ENCODE assay signal across 8 mouse cellular contexts in genomic region chrX:151521786-151522522, GRCm38 (mm10). TPM values are rescaled to one million over a fixed set of nuclear protein-coding genes. Genes with fewer than 3 reads are reported as not detected.
DNase-seq lines count a peak whose midpoint lies in the region; ATAC-seq and TF ChIP-seq lines count a peak whose summit lies in the region.

No protein-coding gene starts in this region.

- ATAC-seq in embryonic facial prominence, embryonic 14.5 days (ENCODE audit: low read depth), result no peak
- ATAC-seq in megakaryocyte progenitor cell, adult 5-6 weeks (replicated peaks; ENCODE audit: poor library complexity), result peak; percentile 7; the same call in 1 of the 2 replicates

- H3K9ac ChIP-seq in embryonic facial prominence, embryonic 14.5 days (ENCODE audit: low read depth, low read length), result peak overlapping the region; percentile 79

- peak overlapping the region; percentile 56 for H3K4me2 ChIP-seq in embryonic facial prominence, embryonic 14.5 days (ENCODE audit: low read depth, low read length)

- H3K27ac ChIP-seq in embryonic facial prominence, embryonic 14.5 days (replicated peaks; ENCODE audit: low read depth, low read length), result peak overlapping the region; percentile 99
- peak overlapping the region; percentile 90 for H3K27ac ChIP-seq in testis, adult 2 months (ENCODE audit: control insufficient read depth, insufficient read depth, low read depth, low read length)

- H3K27me3 ChIP-seq in embryonic facial prominence, embryonic 14.5 days (replicated peaks; ENCODE audit: control insufficient read depth, insufficient read depth, low read length), result no peaks in the 10 kb centered on the region; the same call in 1 of the 2 replicates
- H3K27me3 ChIP-seq in testis, adult 2 months (ENCODE audit: control insufficient read depth, insufficient read depth, low read length), result no peaks in the 10 kb centered on the region

- no peaks in the 10 kb centered on the region for H3K9me3 ChIP-seq in embryonic facial prominence, embryonic 14.5 days (ENCODE audit: control insufficient read depth, low read length)

- no peak for TF ChIP-seq POLR2A in testis, adult 2 months (IDR thresholded peaks at IDR 0.05; ENCODE audit: control insufficient read depth, low read depth, low read length)

- H3K36me3 ChIP-seq in embryonic facial prominence, embryonic 14.5 days (ENCODE audit: control insufficient read depth, insufficient read depth, low read length), result no peaks in the 10 kb centered on the region
- H3K36me3 ChIP-seq in testis, adult 2 months (ENCODE audit: control insufficient read depth, insufficient read depth, low read length), result no peaks in the 10 kb centered on the region

- peak; percentile 90 for DNase-seq in heart, adult 11 months
- DNase-seq in heart, postnatal 25 days (ENCODE audit: low spot score), result no peak
- peak; percentile 53 for DNase-seq in adrenal gland, postnatal 14 days
- peak; percentile 27 for DNase-seq in embryonic facial prominence, embryonic 14.5 days (ENCODE audit: low spot score)
- peak; percentile 5 to 10 for DNase-seq in heart, postnatal 36 days
- DNase-seq in left cerebral cortex, postnatal 4 days, result peak; percentile 9

- peak overlapping the region; percentile 56 for H3K4me3 ChIP-seq in embryonic facial prominence, embryonic 14.5 days (ENCODE audit: low read depth, low read length)
- peak overlapping the region; percentile 94 for H3K4me3 ChIP-seq in testis, adult 2 months (ENCODE audit: control insufficient read depth, low read depth, low read length)

- TF ChIP-seq CTCF in testis, adult 2 months (IDR thresholded peaks at IDR 0.05; ENCODE audit: control insufficient read depth, insufficient read depth, insufficient replicate concordance, low read depth, low read length), result no peak

- WGBS in embryonic facial prominence, embryonic 14.5 days, result 14% methylated on average over 25 of the region's 25 CpGs

- intact Hi-C loops in heart, postnatal 25 days (cut with DNase I), result loop anchor here (10.0 kb wide), 1 partner anchor 293 kb away; no protein-coding TSS in a partner anchor
- intact Hi-C loops in heart, postnatal 36 days (cut with DNase I), result loop anchor here (5.0 to 10.0 kb wide), 2 partner anchors 290 to 493 kb away; partner anchors contain the start of genes Ribc1 and Smc1a
- intact Hi-C loops in left cerebral cortex, postnatal 4 days (cut with DNase I), result loop anchor here (10.0 kb wide), 1 partner anchor 283 kb away; the partner anchor contains the start of gene Huwe1

- no peaks in the 10 kb centered on the region for H3K4me1 ChIP-seq in embryonic facial prominence, embryonic 14.5 days (ENCODE audit: control insufficient read depth, insufficient read depth, low read length)
- H3K4me1 ChIP-seq in testis, adult 2 months (ENCODE audit: control insufficient read depth, insufficient read depth, low read length), result no peaks in the 10 kb centered on the region

RNA-seq across cellular contexts. Expression of gene Phf8, which starts 1.5 kb away (rescaled TPM):
- 10 to 100 TPM; 16.4 TPM for total RNA-seq in heart, postnatal 25 days (2021)
- total RNA-seq in adrenal gland, postnatal 14 days (2021), result 23.7 and 31.5 TPM in 2 replicates
- polyA plus RNA-seq in embryonic facial prominence, embryonic 14.5 days (2014; fragmentation: Nextera tagmentation; extraction: Ambion mirVana), result 14.8 and 17.7 TPM in 2 replicates
- total RNA-seq in heart, postnatal 36 days (2021), result 10 to 100 TPM; 17.2 to 19.2 TPM
- total RNA-seq in left cerebral cortex, postnatal 4 days (2021), result 10 to 100 TPM; 29.5 to 30.4 TPM
- total RNA-seq in megakaryocyte progenitor cell, adult 5-6 weeks (2015), result 30.6 and 34.3 TPM in 2 replicates
- total RNA-seq in megakaryocyte progenitor cell, adult 5-6 weeks (2017), result 20.4 and 22.1 TPM in 2 replicates
- polyA plus RNA-seq in testis, adult 2 months (2012; rRNA removed), result 12.5 and 16.4 TPM in 2 replicates
